ENCODE assay signal across 19 mouse cellular contexts in genomic region chr8:94950458-94950857, GRCm38 (mm10). TPM values are rescaled to one million over a fixed set of nuclear protein-coding genes. Genes with fewer than 3 reads are reported as not detected.
A peak's percentile ranks its signal among the peaks of the same experiment; 100 is the strongest.
DNase-seq lines count a peak whose midpoint lies in the region; ATAC-seq and TF ChIP-seq lines count a peak whose summit lies in the region.
"Had no signal": no experiment of that assay in that cellular context is flagged by ENCODE, and none has a peak within 500 bp of the region (broad histone marks: within the 10 kb centered on the region; RNA-seq: fewer than 3 reads in every experiment).

No protein-coding gene starts in this region.

- H3K9ac ChIP-seq in midbrain, embryonic 11.5 days (ENCODE audit: low read length), result no peak overlapping the region
- no peak overlapping the region for H3K9ac ChIP-seq in hindbrain, postnatal 0 days (replicated peaks; ENCODE audit: low read length)
- H3K9ac ChIP-seq in neural tube, embryonic 14.5 days (replicated peaks; ENCODE audit: low read depth, low read length), result no peak overlapping the region
- H3K9ac ChIP-seq: embryonic facial prominence, embryonic 15.5 days; heart, embryonic 13.5 days; limb, embryonic 12.5 days; liver, embryonic 12.5 days; midbrain, embryonic 12.5 days had no signal

- no peak overlapping the region for H3K4me2 ChIP-seq in midbrain, embryonic 11.5 days
- no peak overlapping the region for H3K4me2 ChIP-seq in hindbrain, postnatal 0 days (ENCODE audit: low read depth, low read length)
- no peak overlapping the region for H3K4me2 ChIP-seq in neural tube, embryonic 14.5 days (ENCODE audit: low read depth, low read length)
- H3K4me2 ChIP-seq: embryonic facial prominence, embryonic 15.5 days; heart, embryonic 13.5 days; limb, embryonic 12.5 days; liver, embryonic 12.5 days; midbrain, embryonic 12.5 days had no signal

- H3K27me3 ChIP-seq in midbrain, embryonic 10.5 days (ENCODE audit: low read depth, poor library complexity, severe bottlenecking), result 0 out of 2 replicates have a peak, but pooled peaks cover 6% of the 10 kb centered on the region
- H3K27me3 ChIP-seq in midbrain, embryonic 11.5 days (ENCODE audit: control insufficient read depth, insufficient read depth, low read length), result no peaks in the 10 kb centered on the region
- no peaks in the 10 kb centered on the region for H3K27me3 ChIP-seq in hindbrain, postnatal 0 days (ENCODE audit: insufficient read depth, low read length)
- H3K27me3 ChIP-seq in neural tube, embryonic 14.5 days (ENCODE audit: control insufficient read depth, insufficient read depth, low read length), result no peaks in the 10 kb centered on the region
- H3K27me3 ChIP-seq: embryonic facial prominence, embryonic 15.5 days had no signal

- H3K27ac ChIP-seq in midbrain, embryonic 10.5 days (replicated peaks), result peak overlapping the region; percentile 52
- H3K27ac ChIP-seq in midbrain, embryonic 11.5 days (ENCODE audit: low read depth, low read length), result no peak overlapping the region
- H3K27ac ChIP-seq in hindbrain, postnatal 0 days, result no peak overlapping the region
- no peak overlapping the region for H3K27ac ChIP-seq in neural tube, embryonic 14.5 days (ENCODE audit: low read depth, low read length)
- H3K27ac ChIP-seq: embryonic facial prominence, embryonic 15.5 days; heart, adult 2 months; heart, embryonic 13.5 days; layer of hippocampus, adult 2 months; limb, embryonic 12.5 days; liver, embryonic 12.5 days; midbrain, embryonic 12.5 days had no signal

- no peaks in the 10 kb centered on the region for H3K9me3 ChIP-seq in midbrain, embryonic 10.5 days (replicated peaks)
- no peaks in the 10 kb centered on the region for H3K9me3 ChIP-seq in midbrain, embryonic 11.5 days (ENCODE audit: control insufficient read depth, low read length)
- no peaks in the 10 kb centered on the region for H3K9me3 ChIP-seq in hindbrain, postnatal 0 days (ENCODE audit: low read length)
- no peaks in the 10 kb centered on the region for H3K9me3 ChIP-seq in neural tube, embryonic 14.5 days (ENCODE audit: control insufficient read depth, low read length)
- H3K9me3 ChIP-seq: embryonic facial prominence, embryonic 15.5 days; heart, embryonic 13.5 days; limb, embryonic 12.5 days; liver, embryonic 12.5 days; midbrain, embryonic 12.5 days had no signal

- H3K36me3 ChIP-seq in midbrain, embryonic 10.5 days, result no peaks in the 10 kb centered on the region
- H3K36me3 ChIP-seq in midbrain, embryonic 11.5 days (ENCODE audit: control insufficient read depth, insufficient read depth, low read length), result no peaks in the 10 kb centered on the region
- no peaks in the 10 kb centered on the region for H3K36me3 ChIP-seq in hindbrain, postnatal 0 days (ENCODE audit: insufficient read depth, low read length)
- no peaks in the 10 kb centered on the region for H3K36me3 ChIP-seq in neural tube, embryonic 14.5 days (ENCODE audit: control insufficient read depth, insufficient read depth, low read length)
- H3K36me3 ChIP-seq: embryonic facial prominence, embryonic 15.5 days; heart, embryonic 13.5 days; limb, embryonic 12.5 days; liver, embryonic 12.5 days; midbrain, embryonic 12.5 days had no signal

- H3K4me3 ChIP-seq in midbrain, embryonic 10.5 days, result no peak overlapping the region
- H3K4me3 ChIP-seq in midbrain, embryonic 11.5 days (ENCODE audit: low read depth, low read length), result no peak overlapping the region
- no peak overlapping the region for H3K4me3 ChIP-seq in hindbrain, postnatal 0 days (ENCODE audit: low read length)
- H3K4me3 ChIP-seq in neural tube, embryonic 14.5 days (ENCODE audit: low read depth, low read length), result no peak overlapping the region
- H3K4me3 ChIP-seq: embryonic facial prominence, embryonic 15.5 days; heart, adult 2 months; heart, embryonic 13.5 days; layer of hippocampus, adult 2 months; limb, embryonic 12.5 days; liver, embryonic 12.5 days; midbrain, embryonic 12.5 days had no signal

- no peak for DNase-seq in cerebellum, postnatal 10 days
- DNase-seq in midbrain, embryonic 10.5 days (ENCODE audit: low spot score), result no peak
- no peak for DNase-seq in midbrain, embryonic 11.5 days (ENCODE audit: low spot score, missing footprints)
- no peak for DNase-seq in hindbrain, postnatal 0 days (ENCODE audit: low spot score)
- no peak for DNase-seq in gastrocnemius, postnatal 25 days
- no peak for DNase-seq in thymus, postnatal 36 days

- peaks cover 14% of the 10 kb centered on the region; the same call in 1 of the 2 replicates for H3K4me1 ChIP-seq in midbrain, embryonic 10.5 days
- H3K4me1 ChIP-seq in midbrain, embryonic 11.5 days (ENCODE audit: control insufficient read depth, insufficient read depth, low read length), result no peaks in the 10 kb centered on the region
- H3K4me1 ChIP-seq in hindbrain, postnatal 0 days (ENCODE audit: insufficient read depth, low read length), result no peaks in the 10 kb centered on the region; the same call in 1 of the 2 replicates
- H3K4me1 ChIP-seq in neural tube, embryonic 14.5 days (ENCODE audit: control insufficient read depth, insufficient read depth, low read length), result 0 out of 2 replicates have a peak, but pooled peaks cover 5% of the 10 kb centered on the region
- H3K4me1 ChIP-seq: embryonic facial prominence, embryonic 15.5 days; limb, embryonic 12.5 days had no signal

- WGBS in midbrain, embryonic 10.5 days, result 76% methylated on average over 5 of the region's 5 CpGs
- 75% methylated on average over 5 of the region's 5 CpGs for WGBS in midbrain, embryonic 11.5 days
- 72% methylated on average over 5 of the region's 5 CpGs for WGBS in hindbrain, postnatal 0 days
- 75% methylated on average over 5 of the region's 5 CpGs for WGBS in neural tube, embryonic 14.5 days

- ATAC-seq in cerebellum, adult (ENCODE audit: insufficient number of reproducible peaks, low FRiP score, low TSS enrichment), result 0 out of 2 replicates have a peak, but pooled peaks have one; percentile 55
- ATAC-seq in midbrain, embryonic 11.5 days (ENCODE audit: low FRiP score), result no peak
- ATAC-seq in hindbrain, postnatal 0 days, result peak; percentile 6; the same call in 1 of the 2 replicates
- peak; percentile 50; the same call in 1 of the 2 replicates for ATAC-seq in neural tube, embryonic 14.5 days (ENCODE audit: low read depth)

- no peak for TF ChIP-seq CTCF in hindbrain, postnatal 0 days (IDR thresholded peaks at IDR 0.05; ENCODE audit: low read depth)

RNA-seq across cellular contexts. Expression of gene Adgrg1, which starts 24.1 kb away (rescaled TPM):
- 116 and 163 TPM in 2 replicates for polyA plus RNA-seq in midbrain, embryonic 10.5 days (2016; fragmentation: Nextera tagmentation; extraction: Ambion mirVana)
- 153 and 157 TPM in 2 replicates for polyA plus RNA-seq in midbrain, embryonic 11.5 days (2014; fragmentation: Nextera tagmentation; extraction: Ambion mirVana)
- total RNA-seq in hindbrain, postnatal 0 days (2014; rRNA removed), result 236 and 284 TPM in 2 replicates
- polyA plus RNA-seq in hindbrain, postnatal 0 days (2015; fragmentation: Nextera tagmentation; extraction: Ambion mirVana), result 105 TPM in 2 replicates
- 93.5 and 116 TPM in 2 replicates for polyA plus RNA-seq in neural tube, embryonic 14.5 days (2014; fragmentation: Nextera tagmentation; extraction: Ambion mirVana)
- 10 to 100 TPM; 16.7 to 22.6 TPM for total RNA-seq in gastrocnemius, postnatal 25 days (2021)

RNA-seq across cellular contexts. Expression of gene Adgrg5, which starts 27.0 kb away (rescaled TPM):
- polyA plus RNA-seq in midbrain, embryonic 10.5 days (2016; fragmentation: Nextera tagmentation; extraction: Ambion mirVana), result 0.36 and 0.74 TPM in 2 replicates
- polyA plus RNA-seq in midbrain, embryonic 11.5 days (2014; fragmentation: Nextera tagmentation; extraction: Ambion mirVana), result 0.36 and 0.40 TPM in 2 replicates
- total RNA-seq in hindbrain, postnatal 0 days (2014; rRNA removed), result not detected in 2 replicates
- polyA plus RNA-seq in hindbrain, postnatal 0 days (2015; fragmentation: Nextera tagmentation; extraction: Ambion mirVana), result 0.11 TPM in 1 of 2 replicates, not detected in the other
- 0.11 and 0.21 TPM in 2 replicates for polyA plus RNA-seq in neural tube, embryonic 14.5 days (2014; fragmentation: Nextera tagmentation; extraction: Ambion mirVana)
- not detected for total RNA-seq in gastrocnemius, postnatal 25 days (2021)
- total RNA-seq: gastrocnemius, postnatal 36 days; layer of hippocampus, adult 2 months; layer of hippocampus, postnatal 36 days; left cerebral cortex, postnatal 10 days had no signal
- polyA plus RNA-seq: kidney, embryonic 14.5 days; limb, embryonic 12.5 days had no signal

RNA-seq across cellular contexts. Expression of gene Ccdc102a, which starts 32.6 kb away (rescaled TPM):
- 13.0 and 13.1 TPM in 2 replicates for polyA plus RNA-seq in midbrain, embryonic 10.5 days (2016; fragmentation: Nextera tagmentation; extraction: Ambion mirVana)
- 13.5 and 15.9 TPM in 2 replicates for polyA plus RNA-seq in midbrain, embryonic 11.5 days (2014; fragmentation: Nextera tagmentation; extraction: Ambion mirVana)
- total RNA-seq in hindbrain, postnatal 0 days (2014; rRNA removed), result 7.8 and 12.8 TPM in 2 replicates
- polyA plus RNA-seq in hindbrain, postnatal 0 days (2015; fragmentation: Nextera tagmentation; extraction: Ambion mirVana), result 5.5 and 6.1 TPM in 2 replicates
- 2.9 and 7.9 TPM in 2 replicates for polyA plus RNA-seq in neural tube, embryonic 14.5 days (2014; fragmentation: Nextera tagmentation; extraction: Ambion mirVana)
- 1 to 10 TPM; 3.6 to 4.2 TPM for total RNA-seq in gastrocnemius, postnatal 25 days (2021)
